Mouse (Mus musculus) midbrain, embryonic 12.5 days (tissue): ENCODE data around the gene Taar2. TPM values are rescaled to one million over a fixed set of nuclear protein-coding genes. Genes with fewer than 3 reads are reported as not detected.
A peak's percentile ranks its signal among the peaks of the same experiment; 100 is the strongest.

Experiments used
- ATAC-seq: fragments of 200-750 bp; cut with Nextera tagmentation; 2 replicates; pipeline ENCODE4 v1.8.0; 2017; ENCODE audit warnings: low read depth, moderate TSS enrichment, moderate library complexity; ENCODE audit not compliant: low FRiP score
- H3K27ac ChIP-seq: fragments of 300-500 bp; sonication (generic); replicated peaks from 2 replicates; pipeline ENCODE4 v1.5.1; 2016; ENCODE audit warnings: mild to moderate bottlenecking
- H3K27me3 ChIP-seq: fragments of 300-500 bp; sonication (generic); 2 replicates; pipeline ENCODE4 v1.6.1; 2016; ENCODE audit warnings: mild to moderate bottlenecking
- H3K36me3 ChIP-seq: fragments of 300-500 bp; sonication (generic); 2 replicates; pipeline ENCODE4 v1.6.1; 2016
- H3K4me1 ChIP-seq: fragments of 300-500 bp; sonication (generic); 2 replicates; pipeline ENCODE4 v1.6.1; 2016
- H3K4me2 ChIP-seq: fragments of 300-500 bp; sonication (generic); replicated peaks from 2 replicates; pipeline ENCODE4 v1.6.1; 2016; ENCODE audit warnings: mild to moderate bottlenecking, moderate library complexity
- H3K4me3 ChIP-seq: fragments of 300-500 bp; sonication (generic); 2 replicates; pipeline ENCODE4 v1.5.1; 2016; ENCODE audit warnings: mild to moderate bottlenecking
- H3K9ac ChIP-seq: fragments of 300-500 bp; sonication (generic); replicated peaks from 2 replicates; pipeline ENCODE4 v1.6.1; 2016; ENCODE audit warnings: mild to moderate bottlenecking, moderate library complexity
- H3K9me3 ChIP-seq: fragments of 300-500 bp; sonication (generic); 2 replicates; pipeline ENCODE4 v1.6.1; 2016; ENCODE audit warnings: mild to moderate bottlenecking
- WGBS: fragments of 180-500 bp; shearing (Covaris S2); methylation state at CpG from one replicate; pipeline ENCODE4 v1.1.7; 2016; 5-methylcytosine and 5-hydroxymethylcytosine counted together
- polyA plus RNA-seq: library from polyadenylated mRNA; unstranded; fragments of >200 nt; fragmentation: Nextera tagmentation; extraction: Ambion mirVana; gene quantifications from 2 replicates; pipeline ENCODE4 v1.2.1, GENCODE M21; 2016

The Taar2 gene
- polyA plus RNA-seq: not detected in 2 replicates

- no peak for ATAC-seq
- H3K9ac ChIP-seq: no peak within 1 kb of the TSS
- H3K36me3 ChIP-seq: no peaks in the 10 kb centered on the region
- no peak within 1 kb of the TSS for H3K4me2 ChIP-seq
- no peaks in the 10 kb centered on the region for H3K27me3 ChIP-seq
- no peaks in the 10 kb centered on the region for H3K4me1 ChIP-seq
- WGBS: 54% methylated on average over 6 of the region's 6 CpGs
- H3K4me3 ChIP-seq: no peak within 1 kb of the TSS
- H3K27ac ChIP-seq: no peak within 1 kb of the TSS
- no peaks in the 10 kb centered on the region for H3K9me3 ChIP-seq
These were observed at the start of gene Taar2 for GRCm38 (mm10) chr10:23938312-23938711. Gene Taar2, plus strand, starts transcription at chr10:23938572.

- H3K4me1 ChIP-seq: no peaks in the 10 kb centered on the region
- H3K4me2 ChIP-seq: no peak overlapping the region
- H3K27me3 ChIP-seq: no peaks in the 10 kb centered on the region
- ATAC-seq: no peak
- H3K4me3 ChIP-seq: no peak overlapping the region
- no peak overlapping the region for H3K9ac ChIP-seq
- H3K9me3 ChIP-seq: no peaks in the 10 kb centered on the region
- no peaks in the 10 kb centered on the region for H3K36me3 ChIP-seq
- WGBS: 85% methylated on average over 1 of the region's 1 CpGs
- no peak overlapping the region for H3K27ac ChIP-seq
These were observed 45.4 kb upstream of the Taar2 start for GRCm38 (mm10) chr10:23892987-23893386.

GRCm38 (mm10) chr10:23894601-23895349 lies 43.6 kb upstream of the Taar2 start, which contains the start of gene Vnn1:
Gene Vnn1, plus strand, starts transcription at chr10:23894688.
- no peaks in the 10 kb centered on the region for H3K4me1 ChIP-seq
- no peak within 1 kb of the TSS for H3K27ac ChIP-seq
- H3K4me2 ChIP-seq: peak within 1 kb of the TSS; percentile 40
- H3K9me3 ChIP-seq: no peaks in the 10 kb centered on the region
- H3K27me3 ChIP-seq: no peaks in the 10 kb centered on the region
- ATAC-seq: no peak
- no peaks in the 10 kb centered on the region for H3K36me3 ChIP-seq
- H3K4me3 ChIP-seq: 0 out of 2 replicates have a peak within 1 kb of the TSS, but pooled peaks have one; percentile 3
- no peak within 1 kb of the TSS for H3K9ac ChIP-seq
- WGBS: 41% methylated on average over 21 of the region's 21 CpGs

GRCm38 (mm10) chr10:23895376-23895775 lies 43.0 kb upstream of the Taar2 start:
- H3K9me3 ChIP-seq: no peaks in the 10 kb centered on the region
- H3K27me3 ChIP-seq: no peaks in the 10 kb centered on the region
- H3K27ac ChIP-seq: no peak overlapping the region
- no peak overlapping the region for H3K9ac ChIP-seq
- no peaks in the 10 kb centered on the region for H3K36me3 ChIP-seq
- 86% methylated on average over 7 of the region's 7 CpGs for WGBS
- no peak for ATAC-seq
- no peak overlapping the region for H3K4me3 ChIP-seq
- H3K4me1 ChIP-seq: no peaks in the 10 kb centered on the region
- H3K4me2 ChIP-seq: no peak overlapping the region

- peak; percentile 47; the same call in 1 of the 2 replicates for ATAC-seq
- H3K4me2 ChIP-seq: no peak overlapping the region
- no peaks in the 10 kb centered on the region for H3K27me3 ChIP-seq
- H3K9me3 ChIP-seq: no peaks in the 10 kb centered on the region
- no peak overlapping the region for H3K9ac ChIP-seq
- no peaks in the 10 kb centered on the region for H3K36me3 ChIP-seq
- H3K27ac ChIP-seq: no peak overlapping the region
- no peak overlapping the region for H3K4me3 ChIP-seq
- WGBS: 17% methylated on average over 3 of the region's 3 CpGs
- H3K4me1 ChIP-seq: 0 out of 2 replicates have a peak, but pooled peaks cover 6% of the 10 kb centered on the region
These were observed 37.3 kb upstream of the Taar2 start for GRCm38 (mm10) chr10:23901119-23901518.

- 82% methylated on average over 1 of the region's 1 CpGs for WGBS
- Histone ChIP-seq H3K4me3 (no peak overlapping the region), H3K9ac (no peak overlapping the region), H3K4me1 (0 out of 2 replicates have a peak, but pooled peaks cover 6% of the 10 kb centered on the region), H3K9me3 (no peaks in the 10 kb centered on the region), H3K36me3 (no peaks in the 10 kb centered on the region), H3K27me3 (no peaks in the 10 kb centered on the region), H3K27ac (no peak overlapping the region), H3K4me2 (no peak overlapping the region)
- no peak for ATAC-seq
These were observed 32.7 kb upstream of the Taar2 start for GRCm38 (mm10) chr10:23905661-23906060.

GRCm38 (mm10) chr10:23920056-23920455 lies 18.3 kb upstream of the Taar2 start, which contains the start of gene Taar1:
Gene Taar1, plus strand, starts transcription at chr10:23920356.
- no peak for ATAC-seq
- H3K9ac ChIP-seq: no peak within 1 kb of the TSS
- 90% methylated on average over 4 of the region's 4 CpGs for WGBS

GRCm38 (mm10) chr10:23922468-23922867 lies 15.9 kb upstream of the Taar2 start:
- Histone ChIP-seq H3K9ac (no peak overlapping the region), H3K4me2 (no peak overlapping the region), H3K36me3 (no peaks in the 10 kb centered on the region), H3K27me3 (no peaks in the 10 kb centered on the region), H3K9me3 (no peaks in the 10 kb centered on the region), H3K4me3 (no peak overlapping the region), H3K4me1 (no peaks in the 10 kb centered on the region), H3K27ac (no peak overlapping the region)
- WGBS: 81% methylated on average over 3 of the region's 3 CpGs
- no peak for ATAC-seq

More at GRCm38 (mm10) chr10:23920056-23920455, 18.3 kb upstream of the Taar2 start, which contains the start of gene Taar1:
- Histone ChIP-seq H3K4me1 (no peaks in the 10 kb centered on the region), H3K36me3 (no peaks in the 10 kb centered on the region), H3K27me3 (no peaks in the 10 kb centered on the region), H3K9me3 (no peaks in the 10 kb centered on the region), H3K27ac (no peak within 1 kb of the TSS), H3K4me3 (no peak within 1 kb of the TSS), H3K4me2 (no peak within 1 kb of the TSS)

GRCm38 (mm10) chr10:23923941-23924340 lies 14.4 kb upstream of the Taar2 start:
- no peak overlapping the region for H3K27ac ChIP-seq
- no peaks in the 10 kb centered on the region for H3K9me3 ChIP-seq
- H3K27me3 ChIP-seq: no peaks in the 10 kb centered on the region
- WGBS: 80% methylated on average over 2 of the region's 2 CpGs
- H3K4me1 ChIP-seq: no peaks in the 10 kb centered on the region
- no peaks in the 10 kb centered on the region for H3K36me3 ChIP-seq
- no peak overlapping the region for H3K9ac ChIP-seq
- no peak overlapping the region for H3K4me3 ChIP-seq
- ATAC-seq: no peak
- no peak overlapping the region for H3K4me2 ChIP-seq

- Histone ChIP-seq H3K4me3 (no peak overlapping the region), H3K27me3 (no peaks in the 10 kb centered on the region), H3K9ac (no peak overlapping the region), H3K36me3 (no peaks in the 10 kb centered on the region), H3K4me1 (no peaks in the 10 kb centered on the region), H3K9me3 (no peaks in the 10 kb centered on the region), H3K4me2 (no peak overlapping the region), H3K27ac (no peak overlapping the region)
- no peak for ATAC-seq
- WGBS: 46% methylated on average over 4 of the region's 4 CpGs
These were observed 759 bp upstream of the Taar2 start for GRCm38 (mm10) chr10:23937613-23938012.

GRCm38 (mm10) chr10:23942465-23942864 lies 4.1 kb downstream of the Taar2 start:
- no peak overlapping the region for H3K4me3 ChIP-seq
- no peak overlapping the region for H3K4me2 ChIP-seq
- no peaks in the 10 kb centered on the region for H3K36me3 ChIP-seq
- WGBS: 77% methylated on average over 5 of the region's 5 CpGs
- no peaks in the 10 kb centered on the region for H3K27me3 ChIP-seq
- no peaks in the 10 kb centered on the region for H3K4me1 ChIP-seq
- no peak overlapping the region for H3K9ac ChIP-seq
- no peak overlapping the region for H3K27ac ChIP-seq
- H3K9me3 ChIP-seq: no peaks in the 10 kb centered on the region
- no peak for ATAC-seq

- Histone ChIP-seq H3K4me1 (no peaks in the 10 kb centered on the region), H3K27me3 (no peaks in the 10 kb centered on the region), H3K4me2 (no peak overlapping the region), H3K36me3 (no peaks in the 10 kb centered on the region), H3K9ac (no peak overlapping the region), H3K27ac (no peak overlapping the region), H3K9me3 (no peaks in the 10 kb centered on the region), H3K4me3 (no peak overlapping the region)
- WGBS: 74% methylated on average over 7 of the region's 7 CpGs
- ATAC-seq: no peak
These were observed 9.7 kb downstream of the Taar2 start for GRCm38 (mm10) chr10:23948026-23948425.
